Mouse (Mus musculus) bone marrow macrophage, adult 2 months (primary cell): Measurements from ENCODE around the gene Fsd2.

Experiments
- CTCF ChIP-seq: IDR thresholded peaks from 2 replicates; pipeline ENCODE4 v1.5.1; 2012; ENCODE audit warnings: low read depth, mild to moderate bottlenecking, low read length, moderate library complexity
- POLR2A ChIP-seq: IDR thresholded peaks from 2 replicates; pipeline ENCODE4 v1.6.1; 2012; ENCODE audit warnings: mild to moderate bottlenecking, low read depth, low read length, borderline replicate concordance

DNA sequence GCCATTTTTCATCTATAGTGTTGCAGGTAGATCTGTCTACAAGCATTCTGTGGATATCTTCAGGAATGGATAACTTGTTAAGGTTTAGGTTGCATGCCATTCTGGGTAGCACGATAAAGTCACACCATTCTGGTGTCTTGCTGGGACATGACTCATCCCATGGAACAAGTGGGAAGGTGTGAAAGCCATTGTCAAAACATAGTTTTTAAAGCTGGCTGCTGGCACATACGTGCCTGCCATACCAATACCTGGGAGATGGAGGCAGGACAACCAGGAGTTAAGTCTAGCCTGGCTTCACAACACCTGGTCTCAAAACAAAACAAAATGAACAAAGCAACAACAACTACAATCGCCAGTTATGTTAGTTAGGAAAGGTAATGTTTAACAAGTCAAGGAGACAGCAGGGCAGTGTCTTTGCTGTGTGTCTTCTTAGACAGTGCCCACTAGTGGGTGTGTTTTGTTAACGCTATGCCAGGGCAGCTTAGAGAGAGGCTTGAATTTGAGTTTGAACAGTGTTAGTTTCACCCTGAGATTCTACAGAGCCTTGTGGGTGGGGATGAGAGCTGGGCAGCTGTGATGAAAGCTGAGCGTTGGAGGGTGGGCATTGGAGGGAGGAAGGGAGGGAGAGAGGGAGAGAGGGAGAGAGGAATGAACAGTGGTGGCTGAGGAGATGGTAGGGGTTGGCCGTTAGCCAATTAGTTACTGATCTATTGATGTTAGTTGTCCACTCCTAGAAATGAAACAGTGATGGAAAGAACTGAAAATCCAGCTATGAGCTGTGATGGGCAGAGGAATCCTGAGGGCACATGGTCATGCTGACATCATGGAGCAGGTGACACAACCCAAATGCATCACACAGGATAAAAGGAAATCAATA is 50.4 kb downstream of the Fsd2 start:
- no peak for TF ChIP-seq CTCF
- no peak for TF ChIP-seq POLR2A
